Mouse (Mus musculus): Measurements from ENCODE around the gene Dop1b. TPM values are rescaled to one million over a fixed set of nuclear protein-coding genes. Genes with fewer than 3 reads are reported as not detected.
A peak's percentile ranks its signal among the peaks of the same experiment; 100 is the strongest.

Gene Dop1b
- polyA plus RNA-seq, 1 experiment from 2014 or later: 8.4 TPM

GRCm38 (mm10) chr16:93756622-93757021 lies 44.9 kb downstream of the Dop1b start:
- ATAC-seq (replicated peaks; ENCODE audit: extremely low read depth, insufficient read depth, low FRiP score): no peak
- no peak overlapping the region for H3K27ac ChIP-seq (ENCODE audit: low read length)
- no peak overlapping the region for H3K4me2 ChIP-seq (ENCODE audit: low read depth, low read length)
- H3K9me3 ChIP-seq (replicated peaks; ENCODE audit: control insufficient read depth, low read length): no peaks in the 10 kb centered on the region
- peaks cover 7% of the 10 kb centered on the region for H3K36me3 ChIP-seq (ENCODE audit: control insufficient read depth, insufficient read depth)
- no peak overlapping the region for H3K4me3 ChIP-seq (ENCODE audit: low read length)
- no peaks in the 10 kb centered on the region for H3K27me3 ChIP-seq (ENCODE audit: control insufficient read depth, insufficient read depth, low read length)
- WGBS: 81% methylated on average over 5 of the region's 5 CpGs
- H3K9ac ChIP-seq (ENCODE audit: low read length): no peak overlapping the region
- H3K4me1 ChIP-seq (ENCODE audit: control insufficient read depth, insufficient read depth, low read length): no peaks in the 10 kb centered on the region

GRCm38 (mm10) chr16:93763378-93763777 lies 51.7 kb downstream of the Dop1b start:
- Histone ChIP-seq H3K27me3 (ENCODE audit: control insufficient read depth, insufficient read depth, low read length) (no peaks in the 10 kb centered on the region), H3K9ac (ENCODE audit: low read length) (no peak overlapping the region), H3K9me3 (replicated peaks; ENCODE audit: control insufficient read depth, low read length) (no peaks in the 10 kb centered on the region), H3K36me3 (ENCODE audit: control insufficient read depth, insufficient read depth) (peaks cover 9% of the 10 kb centered on the region), H3K4me2 (ENCODE audit: low read depth, low read length) (no peak overlapping the region), H3K4me3 (ENCODE audit: low read length) (no peak overlapping the region), H3K4me1 (ENCODE audit: control insufficient read depth, insufficient read depth, low read length) (no peaks in the 10 kb centered on the region), H3K27ac (ENCODE audit: low read length) (no peak overlapping the region)
- WGBS: 65% methylated on average over 6 of the region's 6 CpGs
- ATAC-seq (replicated peaks; ENCODE audit: extremely low read depth, insufficient read depth, low FRiP score): no peak

- H3K9me3 ChIP-seq (replicated peaks; ENCODE audit: control insufficient read depth, low read length): no peaks in the 10 kb centered on the region
- no peak overlapping the region for H3K27ac ChIP-seq (ENCODE audit: low read length)
- no peak overlapping the region for H3K9ac ChIP-seq (ENCODE audit: low read length)
- peaks cover 6% of the 10 kb centered on the region for H3K36me3 ChIP-seq (ENCODE audit: control insufficient read depth, insufficient read depth)
- no peaks in the 10 kb centered on the region for H3K4me1 ChIP-seq (ENCODE audit: control insufficient read depth, insufficient read depth, low read length)
- H3K27me3 ChIP-seq (ENCODE audit: control insufficient read depth, insufficient read depth, low read length): no peaks in the 10 kb centered on the region
- no peak overlapping the region for H3K4me2 ChIP-seq (ENCODE audit: low read depth, low read length)
- no peak for ATAC-seq (replicated peaks; ENCODE audit: extremely low read depth, insufficient read depth, low FRiP score)
- 61% methylated on average over 4 of the region's 4 CpGs for WGBS
- H3K4me3 ChIP-seq (ENCODE audit: low read length): no peak overlapping the region
These were observed 52.9 kb downstream of the Dop1b start for GRCm38 (mm10) chr16:93764597-93764996.

DNA sequence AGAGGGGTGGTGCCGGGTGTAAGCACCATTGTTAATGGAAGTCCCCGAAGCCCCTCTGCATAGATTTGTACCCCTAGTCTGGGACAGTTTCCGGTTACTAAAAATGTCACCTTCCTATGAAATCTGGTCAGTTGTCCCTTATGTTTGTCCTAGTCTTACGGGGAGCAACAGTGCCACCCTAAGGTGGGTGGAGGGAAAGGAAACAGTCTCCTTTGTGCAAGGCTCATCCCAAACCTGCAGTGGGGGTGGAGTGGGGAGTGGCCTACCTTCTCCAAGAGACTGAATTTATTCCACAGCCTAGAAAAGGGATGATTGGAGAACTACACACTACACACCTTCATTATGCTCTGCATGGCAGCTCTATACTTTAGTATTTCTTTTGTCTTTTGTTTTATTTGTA lies 55.3 kb downstream of the Dop1b start:
- Histone ChIP-seq H3K27me3 (ENCODE audit: control insufficient read depth, insufficient read depth, low read length) (no peaks in the 10 kb centered on the region), H3K4me2 (ENCODE audit: low read depth, low read length) (no peak overlapping the region), H3K36me3 (ENCODE audit: control insufficient read depth, insufficient read depth) (peaks cover 6% of the 10 kb centered on the region; the same call in 1 of the 2 replicates), H3K4me3 (ENCODE audit: low read length) (no peak overlapping the region), H3K4me1 (ENCODE audit: control insufficient read depth, insufficient read depth, low read length) (no peaks in the 10 kb centered on the region), H3K27ac (ENCODE audit: low read length) (no peak overlapping the region), H3K9ac (ENCODE audit: low read length) (no peak overlapping the region), H3K9me3 (replicated peaks; ENCODE audit: control insufficient read depth, low read length) (no peaks in the 10 kb centered on the region)
- WGBS: 53% methylated on average over 4 of the region's 4 CpGs
- ATAC-seq (replicated peaks; ENCODE audit: extremely low read depth, insufficient read depth, low FRiP score): no peak

DNA sequence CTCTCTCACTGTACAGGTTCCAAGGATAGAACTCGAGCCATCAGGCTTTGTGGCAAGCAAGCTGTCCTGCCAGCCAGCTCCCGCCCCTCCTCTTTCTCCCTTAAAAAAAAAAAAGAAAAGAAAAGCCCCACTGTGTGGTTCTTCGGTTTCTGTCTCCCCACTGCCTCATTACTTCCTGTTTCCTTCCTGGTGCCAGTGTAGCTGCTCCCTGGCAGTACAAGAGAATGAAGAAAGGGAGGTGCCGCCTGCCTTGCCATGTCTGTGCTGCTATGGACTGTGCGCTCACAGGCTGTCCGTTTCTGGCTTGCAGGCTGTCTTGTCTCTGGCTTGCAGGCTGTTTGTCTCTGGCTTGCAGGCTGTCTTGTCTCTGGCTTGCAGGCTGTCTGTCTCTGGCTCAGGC lies 55.8 kb downstream of the Dop1b start:
- 60% methylated on average over 6 of the region's 6 CpGs for WGBS
- H3K27ac ChIP-seq (ENCODE audit: low read length): no peak overlapping the region
- ATAC-seq (replicated peaks; ENCODE audit: extremely low read depth, insufficient read depth, low FRiP score): no peak
- H3K9ac ChIP-seq (ENCODE audit: low read length): no peak overlapping the region
- H3K4me2 ChIP-seq (ENCODE audit: low read depth, low read length): no peak overlapping the region
- no peaks in the 10 kb centered on the region for H3K4me1 ChIP-seq (ENCODE audit: control insufficient read depth, insufficient read depth, low read length)
- H3K36me3 ChIP-seq (ENCODE audit: control insufficient read depth, insufficient read depth): peaks cover 6% of the 10 kb centered on the region; the same call in 1 of the 2 replicates
- H3K4me3 ChIP-seq (ENCODE audit: low read length): no peak overlapping the region
- H3K9me3 ChIP-seq (replicated peaks; ENCODE audit: control insufficient read depth, low read length): no peaks in the 10 kb centered on the region
- no peaks in the 10 kb centered on the region for H3K27me3 ChIP-seq (ENCODE audit: control insufficient read depth, insufficient read depth, low read length)

DNA sequence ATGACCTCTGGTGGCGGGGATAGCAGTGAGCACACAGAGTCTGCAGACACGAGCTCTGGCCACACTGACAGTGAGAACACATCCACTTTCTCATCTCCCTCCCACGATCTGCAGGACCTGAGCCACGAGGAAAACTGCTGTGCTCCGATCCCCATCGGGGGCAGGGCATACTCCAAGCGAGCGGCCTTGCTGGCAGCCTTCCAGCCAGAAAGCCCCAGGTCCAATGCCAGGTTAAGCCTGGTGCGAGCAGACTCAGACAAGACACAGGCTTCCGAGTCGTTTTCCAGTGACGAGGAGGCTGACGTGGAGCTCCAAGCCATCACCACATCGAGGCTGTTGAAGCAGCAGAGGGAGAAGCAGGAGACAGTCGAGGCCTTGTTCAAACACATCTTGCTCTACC lies 57.9 kb downstream of the Dop1b start:
- ATAC-seq (replicated peaks; ENCODE audit: extremely low read depth, insufficient read depth, low FRiP score): no peak
- Histone ChIP-seq H3K4me2 (ENCODE audit: low read depth, low read length) (no peak overlapping the region), H3K9ac (ENCODE audit: low read length) (no peak overlapping the region), H3K4me3 (ENCODE audit: low read length) (no peak overlapping the region), H3K4me1 (ENCODE audit: control insufficient read depth, insufficient read depth, low read length) (no peaks in the 10 kb centered on the region), H3K27ac (ENCODE audit: low read length) (no peak overlapping the region), H3K27me3 (ENCODE audit: control insufficient read depth, insufficient read depth, low read length) (no peaks in the 10 kb centered on the region), H3K9me3 (replicated peaks; ENCODE audit: control insufficient read depth, low read length) (no peaks in the 10 kb centered on the region), H3K36me3 (ENCODE audit: control insufficient read depth, insufficient read depth) (peaks cover 4% of the 10 kb centered on the region)
- WGBS: 44% methylated on average over 15 of the region's 15 CpGs

GRCm38 (mm10) chr16:93770271-93770926 lies 58.7 kb downstream of the Dop1b start:
- 0 out of 2 replicates have a peak overlapping the region, but pooled peaks have one; percentile 7 for H3K4me2 ChIP-seq (ENCODE audit: low read depth, low read length)
- no peaks in the 10 kb centered on the region for H3K27me3 ChIP-seq (ENCODE audit: control insufficient read depth, insufficient read depth, low read length)
- peaks cover 4% of the 10 kb centered on the region for H3K36me3 ChIP-seq (ENCODE audit: control insufficient read depth, insufficient read depth)
- H3K4me3 ChIP-seq (ENCODE audit: low read length): no peak overlapping the region
- ATAC-seq (replicated peaks; ENCODE audit: extremely low read depth, insufficient read depth, low FRiP score): peak; percentile 85
- no peak overlapping the region for H3K27ac ChIP-seq (ENCODE audit: low read length)
- no peaks in the 10 kb centered on the region for H3K9me3 ChIP-seq (replicated peaks; ENCODE audit: control insufficient read depth, low read length)
- no peak overlapping the region for H3K9ac ChIP-seq (ENCODE audit: low read length)
- 58% methylated on average over 32 of the region's 32 CpGs for WGBS
- no peaks in the 10 kb centered on the region for H3K4me1 ChIP-seq (ENCODE audit: control insufficient read depth, insufficient read depth, low read length)

DNA sequence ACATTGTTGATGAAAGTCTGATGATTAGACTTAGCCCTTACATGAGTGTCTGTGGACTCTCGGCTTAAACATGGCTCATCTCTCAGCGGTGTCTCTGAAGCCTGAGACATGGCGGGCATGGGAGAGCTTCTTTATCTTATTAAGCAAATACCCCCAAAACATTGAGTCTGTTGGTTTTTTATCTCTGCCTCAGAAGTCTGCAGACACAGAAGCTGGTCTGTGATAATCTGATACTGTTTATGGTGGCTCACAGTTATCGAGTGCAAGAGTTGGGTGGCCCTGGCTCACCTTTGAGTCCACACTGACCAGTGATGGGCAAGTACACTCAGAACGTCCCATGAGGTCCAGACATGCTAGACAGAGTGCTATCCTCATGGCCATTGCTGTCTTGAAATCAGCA lies 63.0 kb downstream of the Dop1b start:
- H3K9me3 ChIP-seq (replicated peaks; ENCODE audit: control insufficient read depth, low read length): no peaks in the 10 kb centered on the region
- no peak overlapping the region for H3K27ac ChIP-seq (ENCODE audit: low read length)
- no peak for ATAC-seq (replicated peaks; ENCODE audit: extremely low read depth, insufficient read depth, low FRiP score)
- H3K4me2 ChIP-seq (ENCODE audit: low read depth, low read length): no peak overlapping the region
- no peaks in the 10 kb centered on the region for H3K27me3 ChIP-seq (ENCODE audit: control insufficient read depth, insufficient read depth, low read length)
- no peak overlapping the region for H3K4me3 ChIP-seq (ENCODE audit: low read length)
- no peaks in the 10 kb centered on the region for H3K4me1 ChIP-seq (ENCODE audit: control insufficient read depth, insufficient read depth, low read length)
- WGBS: 79% methylated on average over 5 of the region's 5 CpGs
- peaks cover 4% of the 10 kb centered on the region; the same call in 1 of the 2 replicates for H3K36me3 ChIP-seq (ENCODE audit: control insufficient read depth, insufficient read depth)
- no peak overlapping the region for H3K9ac ChIP-seq (ENCODE audit: low read length)

DNA sequence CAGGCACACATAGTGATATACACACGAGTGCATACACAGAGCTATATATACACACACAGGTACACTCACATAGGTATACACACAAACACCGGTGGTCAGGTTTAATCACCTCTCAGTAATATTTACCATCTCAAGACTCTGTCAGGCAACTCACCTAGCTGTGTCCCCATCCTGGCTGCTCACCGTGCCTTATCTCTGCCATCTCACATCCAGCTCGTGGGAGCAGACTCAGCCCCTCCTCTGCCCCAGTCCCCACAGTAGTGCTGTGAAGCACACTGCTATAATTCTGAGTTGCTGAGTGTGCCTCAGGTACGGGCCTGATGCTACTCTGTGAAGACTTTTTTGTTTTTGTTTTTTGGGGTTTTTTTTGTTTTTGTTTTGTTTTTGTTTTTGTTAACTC lies 64.8 kb downstream of the Dop1b start:
- Histone ChIP-seq H3K36me3 (ENCODE audit: control insufficient read depth, insufficient read depth) (peaks cover 4% of the 10 kb centered on the region; the same call in 1 of the 2 replicates), H3K4me2 (ENCODE audit: low read depth, low read length) (no peak overlapping the region), H3K27ac (ENCODE audit: low read length) (no peak overlapping the region), H3K4me1 (ENCODE audit: control insufficient read depth, insufficient read depth, low read length) (no peaks in the 10 kb centered on the region), H3K9ac (ENCODE audit: low read length) (no peak overlapping the region), H3K4me3 (ENCODE audit: low read length) (no peak overlapping the region), H3K27me3 (ENCODE audit: control insufficient read depth, insufficient read depth, low read length) (no peaks in the 10 kb centered on the region), H3K9me3 (replicated peaks; ENCODE audit: control insufficient read depth, low read length) (no peaks in the 10 kb centered on the region)
- WGBS: 67% methylated on average over 5 of the region's 5 CpGs
- no peak for ATAC-seq (replicated peaks; ENCODE audit: extremely low read depth, insufficient read depth, low FRiP score)

Data from heart, embryonic 16.5 days (tissue).